Mouse (Mus musculus) hindbrain, embryonic 14.5 days (tissue): ENCODE data around the gene Cks1b. TPM values are rescaled to one million over a fixed set of nuclear protein-coding genes. Genes with fewer than 3 reads are reported as not detected.

ENCODE experiments used
- ATAC-seq: fragments of 200-750 bp; cut with Nextera tagmentation; 2 replicates; pipeline ENCODE4 v1.8.0; 2017; ENCODE audit warnings: moderate number of reproducible peaks, mild to moderate bottlenecking, moderate TSS enrichment, moderate library complexity; ENCODE audit not compliant: low FRiP score
- DNase-seq: peaks from one replicate; pipeline ENCODE4 v3.0.0-alpha.2; 2015; ENCODE audit warnings: low spot score
- H3K27ac ChIP-seq: fragments of 300-500 bp; sonication (generic); 2 replicates; pipeline ENCODE4 v1.5.1; 2014; ENCODE audit warnings: mild to moderate bottlenecking, moderate library complexity
- H3K27me3 ChIP-seq: fragments of 300-500 bp; sonication (generic); 2 replicates; pipeline ENCODE4 v1.6.1; 2014; ENCODE audit warnings: mild to moderate bottlenecking, low read length, mixed read lengths; ENCODE audit not compliant: control insufficient read depth, insufficient read depth
- H3K36me3 ChIP-seq: fragments of 300-500 bp; sonication (generic); replicated peaks from 2 replicates; pipeline ENCODE4 v1.6.1; 2014; ENCODE audit not compliant: control insufficient read depth, insufficient read depth
- H3K4me1 ChIP-seq: fragments of 300-500 bp; sonication (generic); replicated peaks from 2 replicates; pipeline ENCODE4 v1.6.1; 2014; ENCODE audit warnings: antibody characterized with exemption, low read length, mixed read lengths; ENCODE audit not compliant: control insufficient read depth, insufficient read depth
- H3K4me2 ChIP-seq: fragments of 300-500 bp; sonication (generic); replicated peaks from 2 replicates; pipeline ENCODE4 v1.6.1; 2014; ENCODE audit warnings: mild to moderate bottlenecking, moderate library complexity
- H3K4me3 ChIP-seq: fragments of 300-500 bp; sonication (generic); replicated peaks from 2 replicates; pipeline ENCODE4 v1.5.1; 2014; ENCODE audit warnings: mild to moderate bottlenecking, low read length
- H3K9ac ChIP-seq: fragments of 300-500 bp; sonication (generic); 2 replicates; pipeline ENCODE4 v1.6.1; 2014
- H3K9me3 ChIP-seq: fragments of 300-500 bp; sonication (generic); 2 replicates; pipeline ENCODE4 v1.6.1; 2016; ENCODE audit warnings: low read length; ENCODE audit not compliant: control insufficient read depth
- WGBS: fragments of 180-500 bp; shearing (Covaris S2); extraction: QIAGEN DNeasy Blood & Tissue Kit; methylation state at CpG from one replicate; pipeline ENCODE4 v1.1.7; 2014; 5-methylcytosine and 5-hydroxymethylcytosine counted together
- polyA plus RNA-seq: library from polyadenylated mRNA; unstranded; fragments of >200 nt; fragmentation: Nextera tagmentation; extraction: Ambion mirVana; gene quantifications from 2 replicates; pipeline ENCODE4 v1.2.1, GENCODE M21; 2014

Gene Cks1b
- polyA plus RNA-seq, 1 experiment from 2014 or later = 99.4 TPM

DNA sequence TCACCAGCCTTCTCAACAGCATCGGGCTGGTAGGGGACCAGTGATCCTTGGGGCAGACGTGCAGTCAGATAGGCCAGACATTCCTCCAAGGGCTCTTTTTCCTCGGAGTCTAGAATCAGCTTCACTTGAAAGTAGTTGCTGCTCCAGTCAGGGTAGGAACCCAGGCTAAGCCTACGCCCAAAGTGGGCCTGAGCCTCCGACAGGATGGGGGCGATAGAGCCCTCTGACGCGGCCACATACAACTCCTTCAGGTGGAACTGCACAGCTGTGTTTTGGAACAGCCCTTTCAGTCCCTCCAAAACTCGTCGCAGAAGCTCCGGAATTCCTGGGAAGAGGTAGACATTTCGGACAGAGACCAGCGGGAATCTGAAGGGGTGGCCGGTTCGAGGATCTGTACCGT, 9.7 kb downstream of the Cks1b start:
- ATAC-seq = no peak
- Histone ChIP-seq H3K27ac (no peak overlapping the region), H3K4me1 (peaks cover 8% of the 10 kb centered on the region), H3K9ac (no peak overlapping the region), H3K27me3 (no peaks in the 10 kb centered on the region), H3K9me3 (no peaks in the 10 kb centered on the region), H3K4me2 (no peak overlapping the region), H3K36me3 (peaks cover 34% of the 10 kb centered on the region), H3K4me3 (no peak overlapping the region)
- no peak for DNase-seq
- 62% methylated on average over 16 of the region's 16 CpGs for WGBS

DNA sequence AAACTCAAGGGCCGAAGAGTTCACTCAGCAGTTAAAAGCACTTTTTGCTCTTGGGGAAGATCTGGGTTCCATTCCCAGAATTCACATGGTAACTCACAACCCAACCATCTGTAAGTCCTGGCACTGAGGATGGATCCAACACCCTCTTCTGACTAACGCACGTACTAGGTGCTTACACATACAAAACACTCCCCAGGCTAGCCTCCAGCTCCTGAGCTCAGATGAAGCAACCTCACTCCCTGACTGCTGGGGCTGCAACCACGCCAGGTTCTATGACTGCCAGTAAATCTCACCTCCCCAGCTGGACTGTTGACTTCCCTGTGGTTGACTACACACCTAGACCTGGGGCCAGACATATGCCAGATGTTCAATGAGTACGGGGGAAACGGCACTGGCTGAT, 11.3 kb downstream of the Cks1b start:
- H3K4me1 ChIP-seq = peaks cover 8% of the 10 kb centered on the region
- H3K4me3 ChIP-seq = no peak overlapping the region
- ATAC-seq = no peak
- WGBS = 93% methylated on average over 6 of the region's 6 CpGs
- no peaks in the 10 kb centered on the region for H3K9me3 ChIP-seq
- no peak overlapping the region for H3K9ac ChIP-seq
- peaks cover 50% of the 10 kb centered on the region for H3K36me3 ChIP-seq
- no peaks in the 10 kb centered on the region for H3K27me3 ChIP-seq
- no peak for DNase-seq
- no peak overlapping the region for H3K4me2 ChIP-seq
- H3K27ac ChIP-seq = no peak overlapping the region

DNA sequence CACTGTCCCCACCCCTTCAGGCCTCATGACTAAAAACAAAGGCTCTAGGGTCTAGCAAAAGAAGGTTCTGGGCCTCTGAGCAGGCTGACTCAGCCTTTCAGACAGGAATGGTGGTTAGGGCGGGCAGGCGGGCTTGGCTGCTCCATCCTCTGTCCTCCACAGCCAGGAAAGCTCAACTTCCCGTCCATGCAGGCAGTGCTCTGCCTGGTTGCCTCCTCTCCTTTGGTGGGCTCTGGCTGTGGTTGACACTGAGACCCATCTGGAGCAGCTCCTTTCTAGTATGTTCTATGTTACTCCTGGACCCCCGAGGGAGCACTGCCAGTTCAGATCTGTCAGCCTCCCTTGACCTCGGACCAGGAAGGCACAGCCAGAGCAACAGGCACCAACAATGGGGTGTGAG, 15.5 kb downstream of the Cks1b start, which contains the start of gene Lenep:
Gene Lenep (minus strand): TSS at position 101 of the 400 bp plus-strand sequence.
- no peaks in the 10 kb centered on the region for H3K27me3 ChIP-seq
- H3K9me3 ChIP-seq = no peaks in the 10 kb centered on the region
- DNase-seq (no peak), ATAC-seq (no peak)
- no peaks in the 10 kb centered on the region for H3K4me1 ChIP-seq
- H3K4me2 ChIP-seq = no peak within 1 kb of the TSS
- H3K27ac ChIP-seq = no peak within 1 kb of the TSS
- peaks cover 58% of the 10 kb centered on the region for H3K36me3 ChIP-seq
- no peak within 1 kb of the TSS for H3K9ac ChIP-seq
- no peak within 1 kb of the TSS for H3K4me3 ChIP-seq
- WGBS = 73% methylated on average over 5 of the region's 5 CpGs

DNA sequence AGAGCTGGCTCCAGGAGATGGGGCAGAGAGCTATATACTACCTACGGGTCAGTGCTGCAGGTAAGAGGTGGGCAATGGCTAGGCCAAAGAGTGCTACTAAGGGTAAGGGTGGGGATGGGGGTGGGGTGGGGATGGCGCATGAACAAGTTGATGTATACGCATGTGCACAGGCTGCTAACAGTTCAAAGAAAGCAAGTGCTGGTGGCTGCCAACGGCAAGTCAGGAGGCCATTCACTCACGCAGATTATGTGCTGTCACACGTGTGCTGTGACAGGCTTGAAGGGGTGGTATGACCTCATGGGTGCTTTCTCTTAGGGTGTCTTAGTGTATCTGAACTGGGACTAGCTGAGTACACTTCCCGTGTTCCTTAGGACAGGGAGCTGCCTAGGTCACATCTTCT, 16.9 kb downstream of the Cks1b start:
- no peaks in the 10 kb centered on the region for H3K27me3 ChIP-seq
- peaks cover 51% of the 10 kb centered on the region for H3K36me3 ChIP-seq
- no peaks in the 10 kb centered on the region for H3K9me3 ChIP-seq
- ATAC-seq (no peak), DNase-seq (no peak)
- H3K27ac ChIP-seq = no peak overlapping the region
- H3K4me2 ChIP-seq = no peak overlapping the region
- no peak overlapping the region for H3K4me3 ChIP-seq
- WGBS = 90% methylated on average over 7 of the region's 7 CpGs
- H3K4me1 ChIP-seq = 0 out of 2 replicates have a peak, but pooled peaks cover 3% of the 10 kb centered on the region
- no peak overlapping the region for H3K9ac ChIP-seq

DNA sequence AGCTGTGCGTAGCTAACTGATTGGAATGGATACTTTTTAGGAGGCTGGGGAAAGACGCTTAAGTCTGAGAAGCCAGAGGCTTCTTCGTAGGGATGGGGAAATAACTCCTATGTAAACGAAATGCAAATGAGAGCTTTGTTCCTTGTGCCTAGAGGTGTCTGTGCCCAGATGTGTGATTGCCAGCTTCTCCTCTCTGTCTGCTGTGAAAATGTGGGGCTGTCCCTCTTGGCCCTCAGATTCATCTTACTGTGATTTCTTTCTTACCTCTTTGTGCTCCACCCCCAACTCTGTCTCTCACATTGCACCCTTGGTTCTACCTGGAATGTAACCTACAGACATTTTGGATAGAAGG, 21.6 kb downstream of the Cks1b start:
- Histone ChIP-seq H3K4me3 (peak overlapping the region; percentile 48), H3K27me3 (peaks cover 31% of the 10 kb centered on the region), H3K9ac (peak overlapping the region; percentile 41; the same call in 1 of the 2 replicates), H3K27ac (no peak overlapping the region), H3K4me1 (peaks cover 35% of the 10 kb centered on the region), H3K4me2 (peak overlapping the region; percentile 100), H3K9me3 (no peaks in the 10 kb centered on the region), H3K36me3 (peaks cover 8% of the 10 kb centered on the region)
- ATAC-seq (no peak), DNase-seq (no peak)
- WGBS = 0% methylated on average over 4 of the region's 4 CpGs

DNA sequence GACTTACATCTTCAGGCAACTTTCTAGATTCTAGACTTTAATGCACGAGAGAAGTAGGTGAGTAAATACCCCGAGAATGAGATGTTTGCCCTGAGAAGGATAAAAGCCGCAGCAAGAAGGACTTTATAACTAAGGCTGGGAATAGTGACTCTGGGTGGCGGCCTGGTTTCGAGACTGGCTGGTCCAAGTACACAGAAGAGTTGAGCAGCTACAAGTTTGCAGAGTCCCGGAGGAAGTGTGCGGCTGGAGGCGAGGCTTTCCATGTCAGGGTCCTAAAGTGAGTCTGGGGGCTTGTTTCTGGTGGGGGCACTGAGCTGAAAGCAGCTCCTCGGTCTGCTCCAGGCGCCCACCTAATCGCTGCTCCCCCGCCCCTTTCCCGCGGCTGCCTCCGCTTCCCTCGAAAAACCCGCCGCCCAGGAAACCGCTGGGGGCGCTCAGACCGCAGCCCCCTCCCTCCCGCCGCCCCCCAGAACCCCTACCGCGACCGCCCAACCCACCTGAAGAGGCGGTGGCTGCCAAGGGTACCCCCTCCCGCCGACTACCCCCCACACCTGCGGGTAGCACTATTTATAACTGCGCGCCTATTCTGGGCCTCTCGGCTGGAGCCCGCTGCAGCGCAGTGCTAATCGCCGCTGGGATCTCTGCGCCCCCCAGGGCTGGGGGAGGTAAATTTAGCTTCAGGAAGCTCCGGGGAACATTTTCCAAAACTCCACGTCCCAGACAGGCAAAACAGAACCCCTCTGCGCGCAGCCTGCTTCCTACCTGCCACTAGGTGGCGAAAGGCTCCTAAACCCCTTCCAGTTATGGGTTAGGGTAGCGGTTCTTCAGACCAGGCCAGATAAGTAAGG, 22.2 kb downstream of the Cks1b start:
- Histone ChIP-seq H3K27ac (no peak overlapping the region), H3K9me3 (no peaks in the 10 kb centered on the region), H3K4me3 (peak overlapping the region; percentile 48), H3K4me1 (peaks cover 41% of the 10 kb centered on the region), H3K27me3 (peaks cover 31% of the 10 kb centered on the region), H3K4me2 (peak overlapping the region; percentile 100), H3K9ac (peak overlapping the region; percentile 41), H3K36me3 (peaks cover 2% of the 10 kb centered on the region; the same call in 1 of the 2 replicates)
- under 1% methylated on average over 43 of the region's 44 CpGs for WGBS
- DNase-seq (peak; percentile 74), ATAC-seq (no peak)

DNA sequence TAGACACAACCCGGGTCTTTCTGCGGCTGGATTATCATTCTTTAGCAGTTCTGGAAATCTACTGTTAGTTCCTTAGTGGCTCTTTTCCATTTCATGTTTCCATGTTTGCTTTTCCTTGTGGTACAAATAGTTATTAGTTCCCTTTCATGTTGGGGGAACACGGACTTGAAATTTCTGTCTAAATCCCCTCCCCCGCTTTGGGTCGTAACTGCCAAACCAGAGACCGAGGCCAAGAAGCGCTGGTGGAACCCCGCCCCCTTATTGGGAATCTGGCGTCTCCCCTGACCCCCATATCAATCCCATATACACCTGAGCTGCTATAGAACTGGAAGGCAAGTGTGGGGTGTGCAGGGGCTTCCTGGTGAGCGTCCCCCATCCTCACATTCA, 22.8 kb downstream of the Cks1b start:
- no peak for DNase-seq

DNA sequence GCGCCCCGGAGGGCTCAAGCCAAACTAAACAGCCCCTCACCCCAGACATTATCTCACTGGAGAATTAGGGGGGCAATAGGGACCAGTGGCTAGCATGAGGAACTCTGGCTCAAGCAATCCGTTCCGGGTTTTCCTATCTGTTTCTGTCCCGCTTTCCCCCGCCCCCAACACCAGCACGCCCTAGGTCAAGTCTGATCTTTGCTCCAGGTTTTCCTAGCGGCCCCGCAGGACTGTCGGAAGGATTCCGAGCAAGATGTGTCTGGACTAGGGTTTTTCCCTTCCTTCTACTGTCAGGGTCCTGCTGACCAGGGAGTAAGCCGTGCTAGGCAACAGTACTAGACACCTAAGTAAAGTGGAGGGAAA, 23.3 kb downstream of the Cks1b start:
- peaks cover 48% of the 10 kb centered on the region for H3K4me1 ChIP-seq
- peak; percentile 64 for DNase-seq
- H3K27me3 ChIP-seq = peaks cover 31% of the 10 kb centered on the region
- H3K36me3 ChIP-seq = no peaks in the 10 kb centered on the region
- peak overlapping the region; percentile 48 for H3K4me3 ChIP-seq
- H3K4me2 ChIP-seq = peak overlapping the region; percentile 100
- WGBS = under 1% methylated on average over 12 of the region's 12 CpGs
- no peak overlapping the region for H3K27ac ChIP-seq
- ATAC-seq = 0 out of 2 replicates have a peak, but pooled peaks have one; percentile 7
- no peak overlapping the region for H3K9ac ChIP-seq
- no peaks in the 10 kb centered on the region for H3K9me3 ChIP-seq

More for the DNA sequence above, 22.8 kb downstream of the Cks1b start:
- Histone ChIP-seq H3K9me3 (no peaks in the 10 kb centered on the region), H3K27ac (no peak overlapping the region), H3K4me1 (peaks cover 47% of the 10 kb centered on the region), H3K36me3 (no peaks in the 10 kb centered on the region), H3K27me3 (peaks cover 31% of the 10 kb centered on the region), H3K9ac (no peak overlapping the region), H3K4me2 (peak overlapping the region; percentile 100), H3K4me3 (peak overlapping the region; percentile 48)
- 2% methylated on average over 10 of the region's 10 CpGs for WGBS
- no peak for ATAC-seq

DNA sequence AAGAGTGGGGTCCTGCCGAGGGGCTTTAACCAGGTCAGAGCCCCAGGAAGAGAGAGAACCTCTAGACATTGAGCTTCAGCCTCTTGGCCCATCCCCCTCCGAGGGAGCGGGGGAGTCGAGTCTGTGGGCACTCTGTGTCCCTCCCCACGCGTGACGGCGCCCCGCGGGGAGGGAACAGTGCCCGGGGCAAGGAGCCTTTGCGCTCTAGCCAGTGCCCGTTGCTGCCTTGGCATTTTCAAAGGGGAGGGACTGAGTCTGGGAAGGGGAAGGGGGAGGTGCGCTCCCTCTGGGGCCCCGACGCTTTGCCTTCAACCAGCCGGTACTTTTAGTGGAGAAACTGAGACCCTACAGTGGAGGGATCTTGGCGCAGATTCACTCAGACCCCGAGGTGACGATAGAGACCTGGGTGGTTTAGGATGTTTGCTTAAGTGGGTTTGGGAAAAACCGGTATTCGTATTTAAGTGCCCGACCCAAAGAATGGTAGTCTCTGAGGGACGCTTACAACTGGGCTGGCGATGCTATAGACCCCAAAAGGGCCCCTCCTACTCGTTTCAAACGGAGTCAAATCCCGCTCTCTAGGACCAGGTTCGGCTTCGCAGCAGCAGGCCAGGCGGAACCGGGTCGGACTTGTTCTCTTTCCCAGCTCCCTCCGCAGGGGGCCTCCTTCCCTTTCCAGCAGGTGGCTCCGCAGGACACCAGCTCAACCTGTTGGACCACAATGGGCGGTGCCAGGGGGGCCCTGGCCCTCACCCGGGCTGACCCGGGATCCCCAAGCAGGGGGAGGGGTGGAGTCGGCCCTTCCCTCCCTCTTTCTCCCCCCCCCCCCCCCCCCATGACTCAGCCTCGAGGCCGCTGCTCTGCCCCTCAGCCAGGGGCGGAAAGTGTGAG, 23.9 kb downstream of the Cks1b start, which contains the start of gene Zbtb7b:
Gene Zbtb7b (minus strand): TSS at position 771 of the 888 bp plus-strand sequence.
- peak within 1 kb of the TSS; percentile 48 for H3K4me3 ChIP-seq
- peaks cover 48% of the 10 kb centered on the region for H3K4me1 ChIP-seq
- whole genome bisulfite sequencing = under 1% methylated on average over 38 of the region's 42 CpGs
- H3K9me3 ChIP-seq = no peaks in the 10 kb centered on the region
- H3K36me3 ChIP-seq = no peaks in the 10 kb centered on the region
- DNase-seq (peak; percentile 60), ATAC-seq (peak; percentile 25)
- peak within 1 kb of the TSS; percentile 46 for H3K9ac ChIP-seq
- peak within 1 kb of the TSS; percentile 100 for H3K4me2 ChIP-seq
- peak within 1 kb of the TSS; percentile 40; the same call in 1 of the 2 replicates for H3K27ac ChIP-seq
- peaks cover 31% of the 10 kb centered on the region for H3K27me3 ChIP-seq
